ENCODE assay signal across 17 mouse cellular contexts in genomic region chr11:90424334-90425206, GRCm38 (mm10). TPM values are rescaled to one million over a fixed set of nuclear protein-coding genes. Genes with fewer than 3 reads are reported as not detected.
DNase-seq lines count a peak whose midpoint lies in the region; ATAC-seq and TF ChIP-seq lines count a peak whose summit lies in the region.
"Had no signal": no experiment of that assay in that cellular context is flagged by ENCODE, and none has a peak within 500 bp of the region (broad histone marks: within the 10 kb centered on the region; RNA-seq: fewer than 3 reads in every experiment).

No protein-coding gene starts in this region.

- no peak for TF ChIP-seq CTCF in midbrain, postnatal 0 days (IDR thresholded peaks at IDR 0.05)
- no peak for TF ChIP-seq CTCF in thymus, adult 2 months (IDR thresholded peaks at IDR 0.05; ENCODE audit: borderline replicate concordance, control insufficient read depth, extremely low read depth, insufficient read depth, low read length, poor library complexity)

- H3K9me3 ChIP-seq in forebrain, embryonic 10.5 days: no peaks in the 10 kb centered on the region
- no peaks in the 10 kb centered on the region for H3K9me3 ChIP-seq in forebrain, embryonic 14.5 days (replicated peaks; ENCODE audit: control insufficient read depth, low read length)
- H3K9me3 ChIP-seq in midbrain, postnatal 0 days (ENCODE audit: low read length): no peaks in the 10 kb centered on the region
- no peaks in the 10 kb centered on the region for H3K9me3 ChIP-seq in midbrain, embryonic 10.5 days (replicated peaks)
- no peaks in the 10 kb centered on the region for H3K9me3 ChIP-seq in embryonic facial prominence, embryonic 14.5 days (ENCODE audit: control insufficient read depth, low read length)
- H3K9me3 ChIP-seq in neural tube, embryonic 11.5 days (ENCODE audit: control insufficient read depth, low read length): no peaks in the 10 kb centered on the region
- H3K9me3 ChIP-seq: forebrain, embryonic 15.5 days had no signal

- 0 out of 2 replicates have a peak overlapping the region, but pooled peaks have one; percentile 35 for H3K27ac ChIP-seq in forebrain, embryonic 10.5 days
- no peak overlapping the region for H3K27ac ChIP-seq in forebrain, embryonic 14.5 days (ENCODE audit: low read depth, low read length)
- no peak overlapping the region for H3K27ac ChIP-seq in midbrain, postnatal 0 days (ENCODE audit: low read depth, low read length)
- no peak overlapping the region for H3K27ac ChIP-seq in midbrain, embryonic 10.5 days (replicated peaks)
- H3K27ac ChIP-seq in embryonic facial prominence, embryonic 14.5 days (replicated peaks; ENCODE audit: low read depth, low read length): peak overlapping the region; percentile 84
- H3K27ac ChIP-seq in neural tube, embryonic 11.5 days (ENCODE audit: low read depth, low read length): no peak overlapping the region
- H3K27ac ChIP-seq in thymus, adult 2 months (ENCODE audit: control insufficient read depth, insufficient read depth, low read length): no peak overlapping the region
- H3K27ac ChIP-seq: forebrain, embryonic 15.5 days; macrophage; stomach, postnatal 0 days had no signal

- TF ChIP-seq POLR2A in thymus, adult 2 months (IDR thresholded peaks at IDR 0.05; ENCODE audit: control insufficient read depth, extremely low read depth, insufficient read depth, low read length, poor library complexity): no peak

- H3K4me3 ChIP-seq in forebrain, embryonic 10.5 days: no peak overlapping the region
- no peak overlapping the region for H3K4me3 ChIP-seq in forebrain, embryonic 14.5 days (ENCODE audit: low read depth, low read length)
- no peak overlapping the region for H3K4me3 ChIP-seq in midbrain, postnatal 0 days (ENCODE audit: low read depth, low read length)
- no peak overlapping the region for H3K4me3 ChIP-seq in midbrain, embryonic 10.5 days
- no peak overlapping the region for H3K4me3 ChIP-seq in embryonic facial prominence, embryonic 14.5 days (ENCODE audit: low read depth, low read length)
- no peak overlapping the region for H3K4me3 ChIP-seq in neural tube, embryonic 11.5 days (ENCODE audit: low read depth, low read length)
- H3K4me3 ChIP-seq in thymus, adult 2 months (ENCODE audit: control insufficient read depth, insufficient read depth, low read length): no peak overlapping the region
- H3K4me3 ChIP-seq: forebrain, embryonic 15.5 days had no signal

- H3K27me3 ChIP-seq in forebrain, embryonic 10.5 days (ENCODE audit: poor library complexity, severe bottlenecking): peaks cover 14% of the 10 kb centered on the region
- 0 out of 2 replicates have a peak, but pooled peaks cover 2% of the 10 kb centered on the region for H3K27me3 ChIP-seq in forebrain, embryonic 14.5 days (replicated peaks; ENCODE audit: control insufficient read depth, insufficient read depth, low read length)
- H3K27me3 ChIP-seq in midbrain, postnatal 0 days (ENCODE audit: insufficient read depth, low read length): peaks cover 2% of the 10 kb centered on the region
- H3K27me3 ChIP-seq in midbrain, embryonic 10.5 days (ENCODE audit: low read depth, poor library complexity, severe bottlenecking): peaks cover 13% of the 10 kb centered on the region
- no peaks in the 10 kb centered on the region for H3K27me3 ChIP-seq in embryonic facial prominence, embryonic 14.5 days (replicated peaks; ENCODE audit: control insufficient read depth, insufficient read depth, low read length)
- no peaks in the 10 kb centered on the region for H3K27me3 ChIP-seq in neural tube, embryonic 11.5 days (ENCODE audit: control insufficient read depth, insufficient read depth, low read length)
- H3K27me3 ChIP-seq in thymus, adult 2 months (ENCODE audit: control insufficient read depth, insufficient read depth, low read length): no peaks in the 10 kb centered on the region
- H3K27me3 ChIP-seq: forebrain, embryonic 15.5 days had no signal

- no peak overlapping the region for H3K9ac ChIP-seq in forebrain, embryonic 14.5 days (ENCODE audit: low read length)
- no peak overlapping the region for H3K9ac ChIP-seq in midbrain, postnatal 0 days (replicated peaks; ENCODE audit: low read length, poor library complexity, severe bottlenecking)
- H3K9ac ChIP-seq in embryonic facial prominence, embryonic 14.5 days (ENCODE audit: low read depth, low read length): no peak overlapping the region
- H3K9ac ChIP-seq in neural tube, embryonic 11.5 days (ENCODE audit: low read length): no peak overlapping the region
- H3K9ac ChIP-seq: forebrain, embryonic 15.5 days had no signal

- H3K4me1 ChIP-seq in forebrain, embryonic 10.5 days: peaks cover 14% of the 10 kb centered on the region
- H3K4me1 ChIP-seq in forebrain, embryonic 14.5 days (ENCODE audit: control insufficient read depth, insufficient read depth, low read length): no peaks in the 10 kb centered on the region
- 0 out of 2 replicates have a peak, but pooled peaks cover 3% of the 10 kb centered on the region for H3K4me1 ChIP-seq in midbrain, postnatal 0 days (ENCODE audit: insufficient read depth, low read length)
- H3K4me1 ChIP-seq in midbrain, embryonic 10.5 days: peaks cover 4% of the 10 kb centered on the region; the same call in 1 of the 2 replicates
- peaks cover 21% of the 10 kb centered on the region for H3K4me1 ChIP-seq in embryonic facial prominence, embryonic 14.5 days (ENCODE audit: control insufficient read depth, insufficient read depth, low read length)
- no peaks in the 10 kb centered on the region for H3K4me1 ChIP-seq in neural tube, embryonic 11.5 days (ENCODE audit: control insufficient read depth, insufficient read depth, low read length)
- peaks cover 3% of the 10 kb centered on the region for H3K4me1 ChIP-seq in thymus, adult 2 months (replicated peaks; ENCODE audit: control insufficient read depth, insufficient read depth, low read length)
- H3K4me1 ChIP-seq: forebrain, embryonic 15.5 days had no signal

- 74% methylated on average over 11 of the region's 11 CpGs for WGBS in forebrain, embryonic 10.5 days
- 79% methylated on average over 11 of the region's 11 CpGs for WGBS in forebrain, embryonic 14.5 days
- WGBS in midbrain, postnatal 0 days: 69% methylated on average over 11 of the region's 11 CpGs
- WGBS in midbrain, embryonic 10.5 days: 69% methylated on average over 11 of the region's 11 CpGs
- 45% methylated on average over 11 of the region's 11 CpGs for WGBS in embryonic facial prominence, embryonic 14.5 days
- WGBS in neural tube, embryonic 11.5 days: 69% methylated on average over 11 of the region's 11 CpGs
- WGBS in thymus, adult 2 months: 94% methylated on average over 11 of the region's 11 CpGs

- no peaks in the 10 kb centered on the region for H3K36me3 ChIP-seq in forebrain, embryonic 10.5 days (replicated peaks)
- no peaks in the 10 kb centered on the region for H3K36me3 ChIP-seq in forebrain, embryonic 14.5 days (ENCODE audit: control insufficient read depth, insufficient read depth, low read length)
- H3K36me3 ChIP-seq in midbrain, postnatal 0 days (ENCODE audit: insufficient read depth, low read length): no peaks in the 10 kb centered on the region
- H3K36me3 ChIP-seq in midbrain, embryonic 10.5 days: no peaks in the 10 kb centered on the region
- H3K36me3 ChIP-seq in embryonic facial prominence, embryonic 14.5 days (ENCODE audit: control insufficient read depth, insufficient read depth, low read length): no peaks in the 10 kb centered on the region
- H3K36me3 ChIP-seq in neural tube, embryonic 11.5 days (ENCODE audit: control insufficient read depth, insufficient read depth, low read length): no peaks in the 10 kb centered on the region
- H3K36me3 ChIP-seq in thymus, adult 2 months (ENCODE audit: control insufficient read depth, insufficient read depth, low read length): no peaks in the 10 kb centered on the region
- H3K36me3 ChIP-seq: forebrain, embryonic 15.5 days had no signal

- H3K4me2 ChIP-seq in forebrain, embryonic 14.5 days (ENCODE audit: low read length): no peak overlapping the region
- H3K4me2 ChIP-seq in midbrain, postnatal 0 days (ENCODE audit: low read depth, low read length, poor library complexity, severe bottlenecking): no peak overlapping the region
- H3K4me2 ChIP-seq in embryonic facial prominence, embryonic 14.5 days (ENCODE audit: low read depth, low read length): peak overlapping the region; percentile 16; the same call in 1 of the 2 replicates
- no peak overlapping the region for H3K4me2 ChIP-seq in neural tube, embryonic 11.5 days (ENCODE audit: low read depth)
- H3K4me2 ChIP-seq: forebrain, embryonic 15.5 days had no signal

- ATAC-seq in forebrain, embryonic 14.5 days: no peak
- no peak for ATAC-seq in midbrain, postnatal 0 days (ENCODE audit: low FRiP score)
- ATAC-seq in embryonic facial prominence, embryonic 14.5 days (ENCODE audit: low read depth): peak; percentile 77
- ATAC-seq in neural tube, embryonic 11.5 days (ENCODE audit: insufficient read depth, low FRiP score, low TSS enrichment): no peak
- ATAC-seq: forebrain, embryonic 15.5 days; inflammation-experienced regulatory T-cells, adult 6 months had no signal

- peak; percentile 25 for DNase-seq in forebrain, embryonic 10.5 days (ENCODE audit: extremely low spot score, low spot score)
- no peak for DNase-seq in forebrain, embryonic 14.5 days (ENCODE audit: low spot score)
- peak; percentile 50 for DNase-seq in midbrain, postnatal 0 days (ENCODE audit: low spot score)
- DNase-seq in midbrain, embryonic 10.5 days (ENCODE audit: low spot score): no peak
- DNase-seq in embryonic facial prominence, embryonic 14.5 days (ENCODE audit: low spot score): peak; percentile 88
- DNase-seq in neural tube, embryonic 11.5 days (ENCODE audit: low spot score): peak; percentile 16
- no peak for DNase-seq in T-cell, adult 2 months (ENCODE audit: low spot score)
- DNase-seq in thymus, adult 2 months: no peak
- DNase-seq: adrenal gland, postnatal 36 days; cerebellum, adult 11 months; gastrocnemius, postnatal 10 days; lung, adult 2 months; thymus, postnatal 36 days had no signal

RNA-seq across cellular contexts. Expression of gene Hlf, which starts 33.9 kb away (rescaled TPM):
- polyA plus RNA-seq in forebrain, embryonic 10.5 days (2016; fragmentation: Nextera tagmentation; extraction: Ambion mirVana): 0.73 and 1.3 TPM in 2 replicates
- polyA plus RNA-seq in forebrain, embryonic 14.5 days (2014; fragmentation: Nextera tagmentation; extraction: Ambion mirVana): 3.5 and 4.9 TPM in 2 replicates
- 9.2 and 11.2 TPM in 2 replicates for total RNA-seq in midbrain, postnatal 0 days (2014; rRNA removed)
- polyA plus RNA-seq in midbrain, postnatal 0 days (2015; fragmentation: Nextera tagmentation; extraction: Ambion mirVana): 9.0 and 9.2 TPM in 2 replicates
- polyA plus RNA-seq in midbrain, embryonic 10.5 days (2016; fragmentation: Nextera tagmentation; extraction: Ambion mirVana): 1.5 and 3.3 TPM in 2 replicates
- polyA plus RNA-seq in embryonic facial prominence, embryonic 14.5 days (2014; fragmentation: Nextera tagmentation; extraction: Ambion mirVana): 5.1 and 6.2 TPM in 2 replicates
- polyA plus RNA-seq in neural tube, embryonic 11.5 days (2014; fragmentation: Nextera tagmentation; extraction: Ambion mirVana): 0.54 and 0.98 TPM in 2 replicates
- 0.91 and 1.1 TPM in 2 replicates for polyA plus RNA-seq in thymus, adult 2 months (2012; rRNA removed)

Comparison
In these comparisons a context has a peak if more than half of its experiments do, and no peak if none do; other contexts are left out.
1. DNase-seq: peak in forebrain, embryonic 10.5 days (single experiment), midbrain, postnatal 0 days (single experiment), embryonic facial prominence, embryonic 14.5 days (single experiment) and neural tube, embryonic 11.5 days (single experiment); none in forebrain, embryonic 14.5 days (single experiment), midbrain, embryonic 10.5 days (single experiment), T-cell, adult 2 months (single experiment) and thymus, adult 2 months (single experiment).
2. H3K27ac ChIP-seq: peak in forebrain, embryonic 10.5 days (single experiment) and embryonic facial prominence, embryonic 14.5 days (single experiment); none in forebrain, embryonic 14.5 days (single experiment), midbrain, postnatal 0 days (single experiment), midbrain, embryonic 10.5 days (single experiment), neural tube, embryonic 11.5 days (single experiment) and thymus, adult 2 months (single experiment).